Mouse (Mus musculus): ENCODE data around the gene Timp1. TPM values are rescaled to one million over a fixed set of nuclear protein-coding genes. Genes with fewer than 3 reads are reported as not detected.

The Timp1 gene
- polyA plus RNA-seq, 1 experiment from 2014 or later: 8.4 TPM

DNA sequence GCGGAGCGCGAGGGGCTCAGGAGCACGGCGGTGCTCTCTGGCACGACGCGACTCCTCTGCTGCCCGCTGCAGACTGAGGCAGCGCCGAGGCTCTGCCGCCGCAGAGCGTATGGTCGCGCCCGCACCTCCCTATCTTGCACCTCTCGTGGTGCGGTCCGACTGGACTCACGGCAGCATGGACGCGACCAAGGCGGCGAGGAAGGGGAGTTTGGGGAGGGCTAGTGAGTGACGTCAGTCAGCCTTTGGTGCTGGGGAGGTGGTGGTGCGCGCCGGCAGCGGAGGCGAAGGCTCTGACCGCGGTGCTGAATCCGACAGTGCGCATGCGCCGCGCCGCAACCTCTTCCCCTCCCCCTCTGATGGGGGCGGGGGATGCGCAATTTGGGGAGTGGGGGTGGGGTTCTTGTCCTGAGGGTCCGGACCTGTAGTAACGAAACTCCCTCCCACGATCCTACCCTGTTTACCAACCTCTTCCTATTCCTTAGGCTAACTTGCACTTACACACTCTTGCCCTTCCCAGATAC is 50.9 kb downstream of the Timp1 start, which contains the start of gene Syn1:
Gene Syn1 (minus strand): TSS at position 161 of the 521 bp plus-strand sequence.
- ATAC-seq (ENCODE audit: low FRiP score) (peak; percentile 96), DNase-seq (ENCODE audit: low spot score, missing footprints) (peak; percentile 96)
- peak within 1 kb of the TSS; percentile 34 for H3K9ac ChIP-seq (ENCODE audit: low read length)
- 19% methylated on average over 22 of the region's 44 CpGs for WGBS
- H3K36me3 ChIP-seq (ENCODE audit: control insufficient read depth, insufficient read depth, low read length): no peaks in the 10 kb centered on the region
- no peaks in the 10 kb centered on the region for H3K9me3 ChIP-seq (ENCODE audit: control insufficient read depth, low read length)
- H3K27me3 ChIP-seq (ENCODE audit: control insufficient read depth, insufficient read depth, low read length): no peaks in the 10 kb centered on the region
- H3K27ac ChIP-seq (ENCODE audit: low read depth, low read length): no peak within 1 kb of the TSS
- no peaks in the 10 kb centered on the region for H3K4me1 ChIP-seq (ENCODE audit: control insufficient read depth, insufficient read depth, low read length)
- H3K4me2 ChIP-seq: peak within 1 kb of the TSS; percentile 57
- peak within 1 kb of the TSS; percentile 44 for H3K4me3 ChIP-seq (ENCODE audit: low read depth, low read length)

DNA sequence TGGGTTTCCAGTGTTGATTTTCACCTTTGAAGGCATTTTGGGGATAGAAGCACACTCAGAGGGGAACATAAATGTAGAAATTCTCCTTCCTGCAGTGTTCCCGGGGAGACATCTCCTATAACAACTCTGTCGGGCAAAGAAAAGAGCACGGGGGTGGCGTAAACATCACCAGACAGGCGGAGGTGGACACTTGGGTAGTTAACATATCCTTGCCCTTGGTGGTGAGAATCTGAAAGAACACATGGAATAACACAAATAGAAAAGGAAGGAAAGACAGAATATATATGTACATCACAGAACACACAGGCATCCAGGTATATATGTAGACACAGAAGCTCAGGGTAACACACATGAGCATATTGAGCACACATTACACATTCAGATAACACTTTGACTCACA is 51.4 kb downstream of the Timp1 start:
- WGBS: 37% methylated on average over 5 of the region's 5 CpGs
- H3K27me3 ChIP-seq (ENCODE audit: control insufficient read depth, insufficient read depth, low read length): no peaks in the 10 kb centered on the region
- DNase-seq (ENCODE audit: low spot score, missing footprints) (no peak), ATAC-seq (ENCODE audit: low FRiP score) (no peak; the same call in 1 of the 2 replicates)
- H3K4me2 ChIP-seq: peak overlapping the region; percentile 57
- H3K4me1 ChIP-seq (ENCODE audit: control insufficient read depth, insufficient read depth, low read length): no peaks in the 10 kb centered on the region
- no peak overlapping the region for H3K27ac ChIP-seq (ENCODE audit: low read depth, low read length)
- no peaks in the 10 kb centered on the region for H3K36me3 ChIP-seq (ENCODE audit: control insufficient read depth, insufficient read depth, low read length)
- H3K4me3 ChIP-seq (ENCODE audit: low read depth, low read length): no peak overlapping the region
- H3K9ac ChIP-seq (ENCODE audit: low read length): peak overlapping the region; percentile 20; the same call in 1 of the 2 replicates
- H3K9me3 ChIP-seq (ENCODE audit: control insufficient read depth, low read length): no peaks in the 10 kb centered on the region

DNA sequence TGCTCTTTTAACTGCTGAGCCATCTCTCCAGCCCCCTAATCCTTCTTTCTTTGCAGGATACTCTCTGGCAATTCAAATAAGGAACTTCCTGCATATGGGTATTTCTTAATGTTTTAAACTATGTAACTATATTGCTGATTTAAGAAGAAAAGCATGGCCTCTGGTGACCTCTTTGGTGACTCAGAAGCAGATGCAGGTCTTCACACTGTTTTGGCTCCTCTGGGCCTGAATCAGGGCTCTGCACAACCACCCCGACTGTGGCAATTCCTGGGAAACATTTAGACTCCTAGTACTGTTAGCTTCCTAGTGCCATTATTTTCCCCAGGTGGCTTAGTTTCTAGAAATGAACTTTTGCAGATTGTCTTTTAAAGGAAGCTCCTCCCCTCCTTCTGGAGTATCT is 53.5 kb downstream of the Timp1 start:
- 78% methylated on average over 1 of the region's 1 CpGs for WGBS
- Histone ChIP-seq H3K27ac (ENCODE audit: low read depth, low read length) (no peak overlapping the region), H3K4me1 (ENCODE audit: control insufficient read depth, insufficient read depth, low read length) (no peaks in the 10 kb centered on the region), H3K36me3 (ENCODE audit: control insufficient read depth, insufficient read depth, low read length) (no peaks in the 10 kb centered on the region), H3K9ac (ENCODE audit: low read length) (no peak overlapping the region), H3K4me2 (no peak overlapping the region), H3K9me3 (ENCODE audit: control insufficient read depth, low read length) (no peaks in the 10 kb centered on the region), H3K4me3 (ENCODE audit: low read depth, low read length) (no peak overlapping the region), H3K27me3 (ENCODE audit: control insufficient read depth, insufficient read depth, low read length) (no peaks in the 10 kb centered on the region)
- ATAC-seq (ENCODE audit: low FRiP score) (no peak), DNase-seq (ENCODE audit: low spot score, missing footprints) (no peak)

Small RNAs within 50 kb of the gene (microRNA-seq; reads per million reads assigned to microRNA genes)
- gene Gm24824 (not detected), gene Mir5617 (not detected)

Other genes starting within 250 kb of the Timp1 start
- 278 and 279 TPM in 2 replicates for gene Uba1, start 211.8 kb upstream of the Timp1 start, polyA plus RNA-seq (2014; fragmentation: Nextera tagmentation; extraction: Ambion mirVana)
- 86.5 and 98.7 TPM in 2 replicates for gene Cdk16, start 182.2 kb upstream of the Timp1 start, polyA plus RNA-seq (2014; fragmentation: Nextera tagmentation; extraction: Ambion mirVana)
- gene Usp11, start 166.3 kb upstream of the Timp1 start, polyA plus RNA-seq (2014; fragmentation: Nextera tagmentation; extraction: Ambion mirVana): 78.4 and 80.5 TPM in 2 replicates
- gene Araf, start 72.4 kb upstream of the Timp1 start, polyA plus RNA-seq (2014; fragmentation: Nextera tagmentation; extraction: Ambion mirVana): 92.9 and 98.3 TPM in 2 replicates
- 11.9 and 14.8 TPM in 2 replicates for gene Syn1, start 50.8 kb downstream of the Timp1 start, polyA plus RNA-seq (2014; fragmentation: Nextera tagmentation; extraction: Ambion mirVana)
- gene Cfp, start 61.4 kb downstream of the Timp1 start, polyA plus RNA-seq (2014; fragmentation: Nextera tagmentation; extraction: Ambion mirVana): 4.2 and 4.6 TPM in 2 replicates
- 4.5 and 6.4 TPM in 2 replicates for gene Elk1, start 80.4 kb downstream of the Timp1 start, polyA plus RNA-seq (2014; fragmentation: Nextera tagmentation; extraction: Ambion mirVana)
- 62.5 and 66.4 TPM in 2 replicates for gene Uxt, start 91.9 kb downstream of the Timp1 start, polyA plus RNA-seq (2014; fragmentation: Nextera tagmentation; extraction: Ambion mirVana)
- 7.6 and 7.7 TPM in 2 replicates for gene Zfp182, start 192.2 kb downstream of the Timp1 start, polyA plus RNA-seq (2014; fragmentation: Nextera tagmentation; extraction: Ambion mirVana)
- not detected in 2 replicates for gene Spaca5, start 198.2 kb downstream of the Timp1 start, polyA plus RNA-seq (2014; fragmentation: Nextera tagmentation; extraction: Ambion mirVana)
- 3.1 and 3.4 TPM in 2 replicates for gene Zfp300, start 219.4 kb downstream of the Timp1 start, polyA plus RNA-seq (2014; fragmentation: Nextera tagmentation; extraction: Ambion mirVana)
- not detected in 2 replicates for gene Ssxa1, start 245.7 kb downstream of the Timp1 start, polyA plus RNA-seq (2014; fragmentation: Nextera tagmentation; extraction: Ambion mirVana)